Mouse (Mus musculus): ENCODE measurements around the gene Kcnn1. TPM values are rescaled to one million over a fixed set of nuclear protein-coding genes. Genes with fewer than 3 reads are reported as not detected.

Gene Kcnn1
- polyA plus RNA-seq, 1 experiment from 2014 or later, result 26.9 TPM

GRCm38 (mm10) chr8:70874441-70874840 lies 11.4 kb upstream of the Kcnn1 start:
- WGBS, result 91% methylated on average over 13 of the region's 13 CpGs
- H3K27me3 ChIP-seq, result 0 out of 2 replicates have a peak, but pooled peaks cover 2% of the 10 kb centered on the region
- no peak overlapping the region for H3K9ac ChIP-seq (replicated peaks)
- H3K36me3 ChIP-seq, result no peaks in the 10 kb centered on the region
- no peaks in the 10 kb centered on the region for H3K9me3 ChIP-seq
- no peak overlapping the region for H3K4me2 ChIP-seq (replicated peaks)
- no peak for ATAC-seq
- H3K4me3 ChIP-seq (replicated peaks), result no peak overlapping the region
- peaks cover 21% of the 10 kb centered on the region for H3K4me1 ChIP-seq (replicated peaks)
- 0 out of 2 replicates have a peak overlapping the region, but pooled peaks have one; percentile 88 for H3K27ac ChIP-seq

GRCm38 (mm10) chr8:70873364-70873985 lies 10.4 kb upstream of the Kcnn1 start, which contains the start of gene Ccdc124:
Ccdc124 (minus strand) TSS chr8:70873935.
- no peaks in the 10 kb centered on the region for H3K36me3 ChIP-seq
- WGBS, result 1% methylated on average over 46 of the region's 46 CpGs
- H3K4me1 ChIP-seq (replicated peaks), result peaks cover 30% of the 10 kb centered on the region
- H3K27ac ChIP-seq, result peak within 1 kb of the TSS; percentile 88
- H3K27me3 ChIP-seq, result 0 out of 2 replicates have a peak, but pooled peaks cover 2% of the 10 kb centered on the region
- peak within 1 kb of the TSS; percentile 93 for H3K4me2 ChIP-seq (replicated peaks)
- H3K9ac ChIP-seq (replicated peaks), result peak within 1 kb of the TSS; percentile 81
- peak within 1 kb of the TSS; percentile 86 for H3K4me3 ChIP-seq (replicated peaks)
- no peaks in the 10 kb centered on the region for H3K9me3 ChIP-seq
- ATAC-seq, result peak; percentile 90

- ATAC-seq, result peak; percentile 1; the same call in 1 of the 2 replicates
- peak overlapping the region; percentile 88 for H3K27ac ChIP-seq
- WGBS, result 8% methylated on average over 31 of the region's 31 CpGs
- peak overlapping the region; percentile 81 for H3K9ac ChIP-seq (replicated peaks)
- 0 out of 2 replicates have a peak, but pooled peaks cover 2% of the 10 kb centered on the region for H3K27me3 ChIP-seq
- peak overlapping the region; percentile 86 for H3K4me3 ChIP-seq (replicated peaks)
- no peaks in the 10 kb centered on the region for H3K9me3 ChIP-seq
- peaks cover 7% of the 10 kb centered on the region for H3K36me3 ChIP-seq
- H3K4me2 ChIP-seq (replicated peaks), result peak overlapping the region; percentile 93
- H3K4me1 ChIP-seq (replicated peaks), result peaks cover 37% of the 10 kb centered on the region
Measured at GRCm38 (mm10) chr8:70872643-70873363, 9.7 kb upstream of the Kcnn1 start.

GRCm38 (mm10) chr8:70871195-70871807 lies 8.2 kb upstream of the Kcnn1 start:
- H3K9ac ChIP-seq (replicated peaks), result 0 out of 2 replicates have a peak overlapping the region, but pooled peaks have one; percentile 1
- WGBS, result 87% methylated on average over 5 of the region's 5 CpGs
- ATAC-seq, result no peak
- no peak overlapping the region for H3K4me3 ChIP-seq (replicated peaks)
- H3K27me3 ChIP-seq, result 0 out of 2 replicates have a peak, but pooled peaks cover under 1% of the 10 kb centered on the region
- peaks cover 10% of the 10 kb centered on the region for H3K36me3 ChIP-seq
- H3K4me1 ChIP-seq (replicated peaks), result peaks cover 46% of the 10 kb centered on the region
- no peak overlapping the region for H3K4me2 ChIP-seq (replicated peaks)
- H3K27ac ChIP-seq, result no peak overlapping the region
- no peaks in the 10 kb centered on the region for H3K9me3 ChIP-seq

- Histone ChIP-seq H3K27me3 (no peaks in the 10 kb centered on the region), H3K4me3 (replicated peaks) (no peak overlapping the region), H3K9ac (replicated peaks) (peak overlapping the region; percentile 54), H3K4me2 (replicated peaks) (no peak overlapping the region), H3K36me3 (peaks cover 10% of the 10 kb centered on the region), H3K4me1 (replicated peaks) (peaks cover 56% of the 10 kb centered on the region), H3K27ac (peak overlapping the region; percentile 86), H3K9me3 (no peaks in the 10 kb centered on the region)
- peak; percentile 8; the same call in 1 of the 2 replicates for ATAC-seq
- 47% methylated on average over 16 of the region's 16 CpGs for WGBS
Measured at GRCm38 (mm10) chr8:70869601-70870041, 6.6 kb upstream of the Kcnn1 start.

GRCm38 (mm10) chr8:70869199-70869571 lies 6.1 kb upstream of the Kcnn1 start:
- Histone ChIP-seq H3K9me3 (no peaks in the 10 kb centered on the region), H3K4me2 (replicated peaks) (peak overlapping the region; percentile 38), H3K27ac (peak overlapping the region; percentile 86), H3K36me3 (peaks cover 10% of the 10 kb centered on the region), H3K4me1 (replicated peaks) (peaks cover 60% of the 10 kb centered on the region), H3K4me3 (replicated peaks) (peak overlapping the region; percentile 12; the same call in 1 of the 2 replicates), H3K27me3 (no peaks in the 10 kb centered on the region), H3K9ac (replicated peaks) (peak overlapping the region; percentile 54)
- 32% methylated on average over 5 of the region's 5 CpGs for WGBS
- ATAC-seq, result no peak

GRCm38 (mm10) chr8:70868559-70869198 lies 5.6 kb upstream of the Kcnn1 start:
- no peak for ATAC-seq
- peak overlapping the region; percentile 38 for H3K4me2 ChIP-seq (replicated peaks)
- peak overlapping the region; percentile 86 for H3K27ac ChIP-seq
- no peaks in the 10 kb centered on the region for H3K9me3 ChIP-seq
- peaks cover 65% of the 10 kb centered on the region for H3K4me1 ChIP-seq (replicated peaks)
- H3K27me3 ChIP-seq, result no peaks in the 10 kb centered on the region
- H3K36me3 ChIP-seq, result peaks cover 10% of the 10 kb centered on the region
- WGBS, result 12% methylated on average over 40 of the region's 40 CpGs
- peak overlapping the region; percentile 54 for H3K9ac ChIP-seq (replicated peaks)
- H3K4me3 ChIP-seq (replicated peaks), result peak overlapping the region; percentile 12; the same call in 1 of the 2 replicates

GRCm38 (mm10) chr8:70866566-70866965 lies 3.5 kb upstream of the Kcnn1 start:
- H3K27ac ChIP-seq, result peak overlapping the region; percentile 94
- 84% methylated on average over 7 of the region's 7 CpGs for WGBS
- peak overlapping the region; percentile 95 for H3K4me2 ChIP-seq (replicated peaks)
- H3K4me1 ChIP-seq (replicated peaks), result peaks cover 75% of the 10 kb centered on the region
- ATAC-seq, result no peak
- H3K9ac ChIP-seq (replicated peaks), result peak overlapping the region; percentile 55; the same call in 1 of the 2 replicates
- no peak overlapping the region for H3K4me3 ChIP-seq (replicated peaks)
- no peaks in the 10 kb centered on the region for H3K27me3 ChIP-seq
- no peaks in the 10 kb centered on the region for H3K9me3 ChIP-seq
- H3K36me3 ChIP-seq, result peaks cover 10% of the 10 kb centered on the region

GRCm38 (mm10) chr8:70866001-70866520 lies 3.0 kb upstream of the Kcnn1 start:
- 7% methylated on average over 12 of the region's 12 CpGs for WGBS
- ATAC-seq, result peak; percentile 9
- H3K9ac ChIP-seq (replicated peaks), result peak overlapping the region; percentile 55
- H3K9me3 ChIP-seq, result no peaks in the 10 kb centered on the region
- peak overlapping the region; percentile 95 for H3K4me2 ChIP-seq (replicated peaks)
- H3K27me3 ChIP-seq, result no peaks in the 10 kb centered on the region
- peak overlapping the region; percentile 30 for H3K4me3 ChIP-seq (replicated peaks)
- H3K27ac ChIP-seq, result peak overlapping the region; percentile 94
- H3K36me3 ChIP-seq, result peaks cover 10% of the 10 kb centered on the region
- H3K4me1 ChIP-seq (replicated peaks), result peaks cover 75% of the 10 kb centered on the region

GRCm38 (mm10) chr8:70865350-70866000 lies 2.4 kb upstream of the Kcnn1 start:
- peak; percentile 84 for ATAC-seq
- Histone ChIP-seq H3K4me2 (replicated peaks) (peak overlapping the region; percentile 95), H3K27ac (peak overlapping the region; percentile 94), H3K27me3 (no peaks in the 10 kb centered on the region), H3K9me3 (no peaks in the 10 kb centered on the region), H3K36me3 (peaks cover 10% of the 10 kb centered on the region), H3K4me3 (replicated peaks) (peak overlapping the region; percentile 67), H3K9ac (replicated peaks) (peak overlapping the region; percentile 93), H3K4me1 (replicated peaks) (peaks cover 75% of the 10 kb centered on the region)
- WGBS, result under 1% methylated on average over 46 of the region's 46 CpGs
